Mouse (Mus musculus) C2C12 (cell line): ENCODE results near the gene Slc22a15.
A peak's percentile ranks its signal among the peaks of the same experiment; 100 is the strongest.

Source experiments
- CEBPB ChIP-seq: IDR thresholded peaks from one replicate; pipeline ENCODE4 v1.6.1; 2011; ENCODE audit warnings: low read depth, mild to moderate bottlenecking, control low read depth, moderate library complexity
- CTCF ChIP-seq: IDR thresholded peaks from one replicate; pipeline ENCODE4 v1.5.1; 2011; ENCODE audit not compliant: control insufficient read depth, insufficient read depth, insufficient read length
- FOSL1 ChIP-seq: IDR thresholded peaks from one replicate; pipeline ENCODE4 v1.8.0; 2011; ENCODE audit warnings: mild to moderate bottlenecking, low read length; ENCODE audit not compliant: poor library complexity, insufficient read depth, severe bottlenecking
- MAX ChIP-seq: IDR thresholded peaks from one replicate; pipeline ENCODE4 v1.6.1; 2011; ENCODE audit warnings: mild to moderate bottlenecking, control low read depth
- MYOD1 ChIP-seq: IDR thresholded peaks from one replicate; pipeline ENCODE4 v1.6.1; 2011; ENCODE audit warnings: low read depth; ENCODE audit not compliant: control insufficient read depth, insufficient read length
- MYOG ChIP-seq: IDR thresholded peaks from one replicate; pipeline ENCODE4 v1.6.1; 2011; ENCODE audit not compliant: control insufficient read depth, insufficient read length; ENCODE audit errors: extremely low read depth
- USF1 ChIP-seq: IDR thresholded peaks from one replicate; pipeline ENCODE4 v1.6.1; 2011; ENCODE audit warnings: low read depth, mild to moderate bottlenecking, control low read depth, moderate library complexity

DNA sequence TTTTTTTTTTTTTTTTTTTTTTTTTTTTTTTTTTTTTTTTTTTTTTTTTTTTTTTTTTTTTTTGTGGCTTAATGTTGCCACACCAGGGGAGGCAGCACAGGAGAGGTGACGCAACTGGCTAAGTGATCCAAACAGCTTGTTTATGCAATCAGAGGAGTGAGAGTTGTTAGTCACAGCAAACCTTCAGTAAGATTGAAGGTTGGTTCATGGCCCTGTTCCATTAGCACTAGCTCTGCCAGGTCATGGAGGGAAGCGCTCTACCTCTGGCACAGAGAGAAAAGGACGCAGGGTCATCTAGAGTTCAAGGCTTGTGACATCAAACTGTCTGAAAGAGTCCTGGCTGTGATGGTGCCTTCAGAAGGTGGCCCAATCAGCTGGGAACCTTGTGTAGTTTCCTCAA lies 24.3 kb upstream of the Slc22a15 start:
- TF ChIP-seq MAX = no peak
- no peak for TF ChIP-seq CTCF
- peak; percentile 44 for TF ChIP-seq CEBPB
- TF ChIP-seq MYOD1 = no peak
- no peak for TF ChIP-seq USF1
- no peak for TF ChIP-seq MYOG
- no peak for TF ChIP-seq FOSL1
